Mouse (Mus musculus) erythroblast, embryonic 14.5 days (primary cell): Measurements from ENCODE around the gene March7. TPM values are rescaled to one million over a fixed set of nuclear protein-coding genes. Genes with fewer than 3 reads are reported as not detected.

Experiments
- H3K27me3 ChIP-seq: 2 replicates; pipeline ENCODE4 v1.6.1; 2012; ENCODE audit warnings: inconsistent platforms; ENCODE audit not compliant: control insufficient read depth
- H3K36me3 ChIP-seq: 2 replicates; pipeline ENCODE4 v1.6.1; 2012; ENCODE audit warnings: mild to moderate bottlenecking, inconsistent platforms; ENCODE audit not compliant: control insufficient read depth
- H3K4me1 ChIP-seq: 2 replicates; pipeline ENCODE4 v1.6.1; 2012; ENCODE audit warnings: inconsistent platforms; ENCODE audit not compliant: control insufficient read depth
- H3K4me3 ChIP-seq: replicated peaks from 2 replicates; pipeline ENCODE3; 2012; ENCODE audit warnings: moderate library complexity, mild to moderate bottlenecking, inconsistent platforms
- H3K9me3 ChIP-seq: 2 replicates; pipeline ENCODE4 v1.6.1; 2012; ENCODE audit warnings: low read length, inconsistent platforms, mixed read lengths; ENCODE audit not compliant: control insufficient read depth
- GATA1 ChIP-seq: IDR thresholded peaks from 2 replicates; pipeline ENCODE4 v1.6.1; 2012; ENCODE audit warnings: low read length, inconsistent platforms, mixed read lengths
- TAL1 ChIP-seq: IDR thresholded peaks from 3 replicates; pipeline ENCODE4 v1.6.1; 2012; ENCODE audit warnings: low read length, inconsistent platforms, mixed read lengths
- polyA plus RNA-seq: library from polyadenylated mRNA; stranded (reverse); fragments of >175 nt; gene quantifications from 2 replicates; pipeline ENCODE4 v1.2.3, GENCODE M21; 2012

The March7 gene
- polyA plus RNA-seq, 1 experiment: 0.24 TPM

- H3K36me3 ChIP-seq: no peaks in the 10 kb centered on the region
- H3K9me3 ChIP-seq: no peaks in the 10 kb centered on the region
- H3K4me1 ChIP-seq: peaks cover 2% of the 10 kb centered on the region
- TF ChIP-seq GATA1 (no peak), TAL1 (no peak)
- no peaks in the 10 kb centered on the region for H3K27me3 ChIP-seq
- no peak overlapping the region for H3K4me3 ChIP-seq
Measured at GRCm38 (mm10) chr2:60176087-60176486, 33.6 kb upstream of the March7 start.

- Histone ChIP-seq H3K27me3 (no peaks in the 10 kb centered on the region), H3K36me3 (no peaks in the 10 kb centered on the region), H3K4me3 (no peak overlapping the region), H3K9me3 (no peaks in the 10 kb centered on the region), H3K4me1 (no peaks in the 10 kb centered on the region)
- TF ChIP-seq GATA1 (no peak), TAL1 (no peak)
Measured at GRCm38 (mm10) chr2:60177490-60177889, 32.2 kb upstream of the March7 start.

GRCm38 (mm10) chr2:60181696-60182095, 28.0 kb upstream of the March7 start:
- Histone ChIP-seq H3K36me3 (no peaks in the 10 kb centered on the region), H3K4me1 (no peaks in the 10 kb centered on the region; the same call in 1 of the 2 replicates), H3K4me3 (no peak overlapping the region), H3K9me3 (no peaks in the 10 kb centered on the region), H3K27me3 (no peaks in the 10 kb centered on the region)
- TF ChIP-seq GATA1: no peak
- TF ChIP-seq TAL1: no peak

- Histone ChIP-seq H3K4me3 (no peak overlapping the region), H3K36me3 (no peaks in the 10 kb centered on the region), H3K27me3 (no peaks in the 10 kb centered on the region), H3K9me3 (no peaks in the 10 kb centered on the region), H3K4me1 (peaks cover 7% of the 10 kb centered on the region)
- TF ChIP-seq TAL1: no peak
- no peak for TF ChIP-seq GATA1
Measured at GRCm38 (mm10) chr2:60196841-60197240, 12.8 kb upstream of the March7 start.

GRCm38 (mm10) chr2:60200051-60200562, 9.6 kb upstream of the March7 start:
- H3K4me1 ChIP-seq: peaks cover 20% of the 10 kb centered on the region
- H3K9me3 ChIP-seq: no peaks in the 10 kb centered on the region
- peaks cover 20% of the 10 kb centered on the region for H3K36me3 ChIP-seq
- TF ChIP-seq TAL1 (no peak), GATA1 (no peak)
- no peak overlapping the region for H3K4me3 ChIP-seq
- H3K27me3 ChIP-seq: no peaks in the 10 kb centered on the region

- Histone ChIP-seq H3K4me1 (peaks cover 20% of the 10 kb centered on the region), H3K4me3 (no peak overlapping the region), H3K27me3 (no peaks in the 10 kb centered on the region), H3K36me3 (peaks cover 26% of the 10 kb centered on the region), H3K9me3 (no peaks in the 10 kb centered on the region)
- TF ChIP-seq TAL1 (no peak), GATA1 (no peak)
Measured at GRCm38 (mm10) chr2:60200667-60201066, 9.0 kb upstream of the March7 start.

- no peak overlapping the region for H3K4me3 ChIP-seq
Measured at GRCm38 (mm10) chr2:60202900-60203530, 6.7 kb upstream of the March7 start.

GRCm38 (mm10) chr2:60203733-60204132, 6.0 kb upstream of the March7 start:
- no peaks in the 10 kb centered on the region for H3K27me3 ChIP-seq
- no peaks in the 10 kb centered on the region for H3K9me3 ChIP-seq
- peaks cover 27% of the 10 kb centered on the region for H3K4me1 ChIP-seq
- TF ChIP-seq GATA1: no peak
- no peak for TF ChIP-seq TAL1
- H3K36me3 ChIP-seq: peaks cover 39% of the 10 kb centered on the region
- no peak overlapping the region for H3K4me3 ChIP-seq

More at GRCm38 (mm10) chr2:60202900-60203530, 6.7 kb upstream of the March7 start:
- peaks cover 39% of the 10 kb centered on the region for H3K36me3 ChIP-seq
- TF ChIP-seq TAL1 (no peak), GATA1 (no peak)
- H3K27me3 ChIP-seq: no peaks in the 10 kb centered on the region
- H3K9me3 ChIP-seq: no peaks in the 10 kb centered on the region
- peaks cover 26% of the 10 kb centered on the region for H3K4me1 ChIP-seq

GRCm38 (mm10) chr2:60204162-60204561, 5.5 kb upstream of the March7 start:
- H3K4me3 ChIP-seq: no peak overlapping the region
- TF ChIP-seq GATA1 (no peak), TAL1 (no peak)

More at GRCm38 (mm10) chr2:60204162-60204561, 5.5 kb upstream of the March7 start:
- Histone ChIP-seq H3K9me3 (no peaks in the 10 kb centered on the region), H3K4me1 (peaks cover 27% of the 10 kb centered on the region), H3K27me3 (no peaks in the 10 kb centered on the region), H3K36me3 (peaks cover 39% of the 10 kb centered on the region)
